Mouse (Mus musculus): Measurements from ENCODE around the gene Stk11. TPM values are rescaled to one million over a fixed set of nuclear protein-coding genes. Genes with fewer than 3 reads are reported as not detected.
A peak's percentile ranks its signal among the peaks of the same experiment; 100 is the strongest.

Gene Stk11
- total and polyA plus RNA-seq, 2 experiments from 2014 or later: 12.3 to 97.3 TPM

DNA sequence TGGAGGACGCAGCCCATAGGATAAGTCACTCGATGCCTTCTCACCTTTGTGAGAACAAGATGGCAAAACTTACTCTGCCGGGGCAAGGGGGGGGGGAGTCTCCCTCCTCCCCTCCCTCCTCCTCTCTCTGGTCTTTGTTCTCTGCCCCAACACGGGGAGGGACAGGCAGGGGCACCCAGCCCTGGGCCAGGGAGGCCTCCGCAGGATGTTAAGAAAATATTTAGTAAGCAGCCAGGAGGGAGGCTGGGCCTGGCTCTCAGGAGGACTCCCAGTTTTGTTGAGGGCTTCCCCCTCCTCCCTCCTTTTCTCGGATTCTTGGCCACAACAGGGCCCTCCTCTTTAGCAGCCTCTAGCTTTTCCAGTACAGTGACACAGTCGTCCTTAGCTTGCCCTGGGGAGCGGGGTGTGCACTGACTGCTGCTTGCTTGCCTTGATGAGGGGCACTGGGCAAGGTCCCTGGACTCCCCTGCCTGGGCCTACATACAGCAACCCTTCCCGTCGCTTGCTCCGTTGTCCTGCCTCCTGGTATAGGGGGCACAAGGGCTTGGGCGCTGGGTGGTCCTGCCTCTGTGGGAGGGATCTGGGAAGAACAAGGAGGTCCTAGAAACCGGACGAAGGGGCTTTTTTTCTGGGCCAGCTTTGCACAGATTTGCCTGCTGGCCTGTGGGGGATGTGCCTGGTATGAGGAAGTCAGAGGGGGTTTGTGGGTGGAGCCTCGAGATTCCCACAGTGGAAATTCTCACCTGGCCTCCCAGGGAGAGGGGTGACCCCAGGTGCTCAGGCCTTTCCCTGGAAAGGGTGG, 36.7 kb downstream of the Stk11 start:
- Histone ChIP-seq H3K4me2 (ENCODE audit: low read depth, low read length, poor library complexity, severe bottlenecking) (peak overlapping the region; percentile 90), H3K4me3 (ENCODE audit: low read depth, low read length) (peak overlapping the region; percentile 91), H3K9ac (replicated peaks; ENCODE audit: low read length, poor library complexity, severe bottlenecking) (peak overlapping the region; percentile 99), H3K9me3 (ENCODE audit: low read length) (no peaks in the 10 kb centered on the region), H3K36me3 (ENCODE audit: insufficient read depth, low read length) (peaks cover 48% of the 10 kb centered on the region), H3K4me1 (ENCODE audit: insufficient read depth, low read length) (peaks cover 15% of the 10 kb centered on the region), H3K27ac (ENCODE audit: low read depth, low read length) (peak overlapping the region; percentile 98), H3K27me3 (ENCODE audit: insufficient read depth, low read length) (no peaks in the 10 kb centered on the region)
- TF ChIP-seq CTCF (IDR thresholded peaks at IDR 0.05): no peak
- DNase-seq (ENCODE audit: low spot score) (no peak), ATAC-seq (ENCODE audit: low FRiP score) (no peak)
- WGBS: 2% methylated on average over 14 of the region's 15 CpGs

DNA sequence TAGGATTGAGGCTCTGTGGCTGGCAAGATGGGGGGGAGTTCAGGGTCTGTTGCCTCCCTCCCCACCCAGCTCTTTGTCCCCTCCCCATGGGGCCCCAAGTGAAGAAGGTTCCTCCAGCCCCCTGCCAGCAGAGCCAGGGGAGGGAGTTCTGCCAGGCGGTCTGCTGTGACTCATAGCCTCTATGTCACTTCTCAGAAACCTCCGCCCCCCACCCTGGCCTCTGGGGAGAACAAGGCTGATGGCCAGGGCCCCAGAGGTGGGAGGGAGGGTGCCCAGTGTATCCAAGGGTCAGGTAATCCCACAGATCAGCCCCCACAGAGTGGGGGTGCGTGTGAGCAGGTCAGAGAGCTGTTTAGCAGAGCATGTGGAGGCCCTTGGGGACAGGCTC, 37.3 kb downstream of the Stk11 start:
- ATAC-seq (ENCODE audit: low FRiP score): no peak
- no peak for TF ChIP-seq CTCF (IDR thresholded peaks at IDR 0.05)

GRCm38 (mm10) chr10:80153713-80154112, 38.1 kb downstream of the Stk11 start:
- Histone ChIP-seq H3K27ac (ENCODE audit: low read depth, low read length) (peak overlapping the region; percentile 98; the same call in 1 of the 2 replicates), H3K4me2 (ENCODE audit: low read depth, low read length, poor library complexity, severe bottlenecking) (peak overlapping the region; percentile 90; the same call in 1 of the 2 replicates), H3K36me3 (ENCODE audit: insufficient read depth, low read length) (peaks cover 51% of the 10 kb centered on the region), H3K27me3 (ENCODE audit: insufficient read depth, low read length) (no peaks in the 10 kb centered on the region), H3K9ac (replicated peaks; ENCODE audit: low read length, poor library complexity, severe bottlenecking) (peak overlapping the region; percentile 54; the same call in 1 of the 2 replicates), H3K9me3 (ENCODE audit: low read length) (no peaks in the 10 kb centered on the region), H3K4me1 (ENCODE audit: insufficient read depth, low read length) (peaks cover 16% of the 10 kb centered on the region), H3K4me3 (ENCODE audit: low read depth, low read length) (no peak overlapping the region)
- no peak for TF ChIP-seq CTCF (IDR thresholded peaks at IDR 0.05)
- DNase-seq (ENCODE audit: low spot score) (no peak), ATAC-seq (ENCODE audit: low FRiP score) (no peak)
- 75% methylated on average over 19 of the region's 19 CpGs for WGBS

More for the DNA sequence above, 37.3 kb downstream of the Stk11 start:
- no peaks in the 10 kb centered on the region for H3K9me3 ChIP-seq (ENCODE audit: low read length)
- H3K27me3 ChIP-seq (ENCODE audit: insufficient read depth, low read length): no peaks in the 10 kb centered on the region
- H3K36me3 ChIP-seq (ENCODE audit: insufficient read depth, low read length): peaks cover 51% of the 10 kb centered on the region
- 25% methylated on average over 3 of the region's 3 CpGs for WGBS
- H3K9ac ChIP-seq (replicated peaks; ENCODE audit: low read length, poor library complexity, severe bottlenecking): peak overlapping the region; percentile 54
- peak overlapping the region; percentile 90 for H3K4me2 ChIP-seq (ENCODE audit: low read depth, low read length, poor library complexity, severe bottlenecking)
- peak overlapping the region; percentile 98 for H3K27ac ChIP-seq (ENCODE audit: low read depth, low read length)
- DNase-seq (ENCODE audit: low spot score): no peak
- peak overlapping the region; percentile 91 for H3K4me3 ChIP-seq (ENCODE audit: low read depth, low read length)
- peaks cover 15% of the 10 kb centered on the region for H3K4me1 ChIP-seq (ENCODE audit: insufficient read depth, low read length)

DNA sequence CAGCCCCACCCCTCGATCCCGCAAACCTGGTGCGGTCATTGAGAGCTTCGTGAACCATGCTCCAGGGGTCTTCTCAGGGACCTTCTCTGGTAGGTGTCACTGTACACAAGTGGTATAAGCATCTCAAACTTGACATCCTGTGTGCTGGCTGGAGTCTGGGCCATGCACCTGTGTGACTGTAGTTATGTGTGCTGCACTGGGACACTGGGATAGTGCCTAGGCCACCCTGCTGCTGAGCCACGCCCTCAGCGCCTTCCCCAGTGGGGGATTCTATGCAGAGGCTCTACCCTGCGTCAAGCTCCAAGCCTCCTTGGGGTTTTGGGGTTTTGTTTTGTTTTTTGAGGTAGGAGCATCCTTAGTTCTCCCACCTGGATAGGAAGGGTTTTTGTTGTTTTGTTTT, 38.8 kb downstream of the Stk11 start:
- Histone ChIP-seq H3K4me1 (ENCODE audit: insufficient read depth, low read length) (peaks cover 22% of the 10 kb centered on the region), H3K9me3 (ENCODE audit: low read length) (no peaks in the 10 kb centered on the region), H3K4me2 (ENCODE audit: low read depth, low read length, poor library complexity, severe bottlenecking) (no peak overlapping the region), H3K27ac (ENCODE audit: low read depth, low read length) (peak overlapping the region; percentile 51; the same call in 1 of the 2 replicates), H3K9ac (replicated peaks; ENCODE audit: low read length, poor library complexity, severe bottlenecking) (no peak overlapping the region), H3K27me3 (ENCODE audit: insufficient read depth, low read length) (no peaks in the 10 kb centered on the region), H3K36me3 (ENCODE audit: insufficient read depth, low read length) (peaks cover 51% of the 10 kb centered on the region), H3K4me3 (ENCODE audit: low read depth, low read length) (no peak overlapping the region)
- no peak for DNase-seq (ENCODE audit: low spot score)
- no peak for TF ChIP-seq CTCF (IDR thresholded peaks at IDR 0.05)
- no peak for ATAC-seq (ENCODE audit: low FRiP score)
- WGBS: 82% methylated on average over 7 of the region's 7 CpGs

GRCm38 (mm10) chr10:80155277-80155676, 39.7 kb downstream of the Stk11 start:
- DNase-seq (ENCODE audit: low spot score) (no peak), ATAC-seq (ENCODE audit: low FRiP score) (no peak)
- Histone ChIP-seq H3K4me2 (ENCODE audit: low read depth, low read length, poor library complexity, severe bottlenecking) (no peak overlapping the region), H3K4me1 (ENCODE audit: insufficient read depth, low read length) (peaks cover 24% of the 10 kb centered on the region), H3K9ac (replicated peaks; ENCODE audit: low read length, poor library complexity, severe bottlenecking) (no peak overlapping the region), H3K4me3 (ENCODE audit: low read depth, low read length) (no peak overlapping the region), H3K36me3 (ENCODE audit: insufficient read depth, low read length) (peaks cover 51% of the 10 kb centered on the region), H3K9me3 (ENCODE audit: low read length) (no peaks in the 10 kb centered on the region), H3K27ac (ENCODE audit: low read depth, low read length) (peak overlapping the region; percentile 51), H3K27me3 (ENCODE audit: insufficient read depth, low read length) (no peaks in the 10 kb centered on the region)
- no peak for TF ChIP-seq CTCF (IDR thresholded peaks at IDR 0.05)
- 27% methylated on average over 1 of the region's 1 CpGs for WGBS

Measured in midbrain, postnatal 0 days (tissue).